Mouse (Mus musculus) midbrain, postnatal 0 days (tissue): ENCODE data around the gene Rbfox1. TPM values are rescaled to one million over a fixed set of nuclear protein-coding genes. Genes with fewer than 3 reads are reported as not detected.

ENCODE experiments used
- ATAC-seq: fragments of 200-750 bp; cut with Nextera tagmentation; 2 replicates; pipeline ENCODE4 v1.8.0; 2017; ENCODE audit warnings: moderate number of reproducible peaks, mild to moderate bottlenecking, moderate TSS enrichment, moderate library complexity; ENCODE audit not compliant: low FRiP score
- DNase-seq: peaks from one replicate; pipeline ENCODE4 v3.0.0-alpha.2; 2015; ENCODE audit warnings: low spot score
- H3K27ac ChIP-seq: fragments of 300-500 bp; sonication (generic); 2 replicates; pipeline ENCODE4 v1.5.1; 2014; ENCODE audit warnings: low read depth, mild to moderate bottlenecking, low read length, mixed read lengths
- H3K27me3 ChIP-seq: fragments of 300-500 bp; sonication (generic); 2 replicates; pipeline ENCODE4 v1.6.1; 2014; ENCODE audit warnings: low read length, control low read depth, mixed read lengths; ENCODE audit not compliant: insufficient read depth
- H3K36me3 ChIP-seq: fragments of 300-500 bp; sonication (generic); 2 replicates; pipeline ENCODE4 v1.6.1; 2014; ENCODE audit warnings: low read length, control low read depth, mixed read lengths; ENCODE audit not compliant: insufficient read depth
- H3K4me1 ChIP-seq: fragments of 300-500 bp; sonication (generic); 2 replicates; pipeline ENCODE4 v1.6.1; 2014; ENCODE audit warnings: mild to moderate bottlenecking, control low read depth, antibody characterized with exemption, low read length, mixed read lengths; ENCODE audit not compliant: insufficient read depth
- H3K4me2 ChIP-seq: fragments of 300-500 bp; sonication (generic); 2 replicates; pipeline ENCODE4 v1.6.1; 2014; ENCODE audit warnings: low read depth, mild to moderate bottlenecking, low read length, mixed read lengths; ENCODE audit not compliant: poor library complexity, severe bottlenecking
- H3K4me3 ChIP-seq: fragments of 300-500 bp; sonication (generic); 2 replicates; pipeline ENCODE4 v1.5.1; 2014; ENCODE audit warnings: low read depth, mild to moderate bottlenecking, low read length, moderate library complexity
- H3K9ac ChIP-seq: fragments of 300-500 bp; sonication (generic); replicated peaks from 2 replicates; pipeline ENCODE4 v1.6.1; 2014; ENCODE audit warnings: mild to moderate bottlenecking, low read length, moderate library complexity, mixed read lengths; ENCODE audit not compliant: poor library complexity, severe bottlenecking
- H3K9me3 ChIP-seq: fragments of 300-500 bp; sonication (generic); 2 replicates; pipeline ENCODE4 v1.6.1; 2016; ENCODE audit warnings: low read length, control low read depth
- CTCF ChIP-seq: IDR thresholded peaks from 2 replicates; pipeline ENCODE4 v1.5.1; 2016; ENCODE audit warnings: antibody characterized with exemption, mild to moderate bottlenecking
- WGBS: fragments of 180-500 bp; shearing (Covaris S2); extraction: QIAGEN DNeasy Blood & Tissue Kit; methylation state at CpG from one replicate; pipeline ENCODE4 v1.1.7; 2014; 5-methylcytosine and 5-hydroxymethylcytosine counted together
- polyA plus RNA-seq: library from polyadenylated mRNA; unstranded; fragments of >200 nt; fragmentation: Nextera tagmentation; extraction: Ambion mirVana; gene quantifications from 2 replicates; pipeline ENCODE4 v1.2.1, GENCODE M21; 2015
- total RNA-seq: library from RNA; depleted of rRNA; stranded (reverse); fragments of >200 nt; gene quantifications from 2 replicates; pipeline ENCODE4 v1.2.3, GENCODE M21; 2014

Rbfox1 gene
- total and polyA plus RNA-seq, 2 experiments from 2014 or later: 142 to 242 TPM

- no peak for DNase-seq
- Histone ChIP-seq H3K9me3 (no peaks in the 10 kb centered on the region), H3K27ac (no peak overlapping the region), H3K27me3 (no peaks in the 10 kb centered on the region), H3K4me1 (peaks cover 3% of the 10 kb centered on the region; the same call in 1 of the 2 replicates), H3K36me3 (no peaks in the 10 kb centered on the region), H3K9ac (no peak overlapping the region), H3K4me2 (no peak overlapping the region), H3K4me3 (no peak overlapping the region)
- 41% methylated on average over 4 of the region's 4 CpGs for WGBS
- TF ChIP-seq CTCF: no peak
- ATAC-seq: no peak
Observed at GRCm38 (mm10) chr16:5997136-5997535, 112.0 kb downstream of the Rbfox1 start.

- H3K27me3 ChIP-seq: no peaks in the 10 kb centered on the region
- H3K4me3 ChIP-seq: no peak overlapping the region
- ATAC-seq: no peak
- no peak overlapping the region for H3K4me2 ChIP-seq
- H3K36me3 ChIP-seq: no peaks in the 10 kb centered on the region
- H3K4me1 ChIP-seq: no peaks in the 10 kb centered on the region; the same call in 1 of the 2 replicates
- H3K9me3 ChIP-seq: no peaks in the 10 kb centered on the region
- no peak for TF ChIP-seq CTCF
- H3K27ac ChIP-seq: no peak overlapping the region
- DNase-seq: no peak
- no peak overlapping the region for H3K9ac ChIP-seq
- 85% methylated on average over 4 of the region's 4 CpGs for WGBS
Observed at GRCm38 (mm10) chr16:5997651-5998050, 112.5 kb downstream of the Rbfox1 start.

GRCm38 (mm10) chr16:6000016-6000415 is 114.9 kb downstream of the Rbfox1 start:
- WGBS: 65% methylated on average over 1 of the region's 1 CpGs
- TF ChIP-seq CTCF: no peak

GRCm38 (mm10) chr16:6006996-6007395 is 121.8 kb downstream of the Rbfox1 start:
- H3K27me3 ChIP-seq: no peaks in the 10 kb centered on the region
- TF ChIP-seq CTCF: no peak
- no peak overlapping the region for H3K4me3 ChIP-seq
- H3K9me3 ChIP-seq: no peaks in the 10 kb centered on the region
- H3K4me1 ChIP-seq: no peaks in the 10 kb centered on the region
- no peak for ATAC-seq
- H3K4me2 ChIP-seq: no peak overlapping the region
- DNase-seq: no peak
- no peak overlapping the region for H3K9ac ChIP-seq
- no peak overlapping the region for H3K27ac ChIP-seq
- no peaks in the 10 kb centered on the region for H3K36me3 ChIP-seq

More at GRCm38 (mm10) chr16:6000016-6000415, 114.9 kb downstream of the Rbfox1 start:
- Histone ChIP-seq H3K27ac (no peak overlapping the region), H3K36me3 (no peaks in the 10 kb centered on the region), H3K4me1 (no peaks in the 10 kb centered on the region), H3K27me3 (no peaks in the 10 kb centered on the region), H3K9ac (no peak overlapping the region), H3K9me3 (no peaks in the 10 kb centered on the region), H3K4me2 (no peak overlapping the region), H3K4me3 (no peak overlapping the region)
- DNase-seq (no peak), ATAC-seq (no peak)

- no peak for ATAC-seq
- no peak overlapping the region for H3K27ac ChIP-seq
- TF ChIP-seq CTCF: no peak
- H3K4me1 ChIP-seq: no peaks in the 10 kb centered on the region
- H3K36me3 ChIP-seq: no peaks in the 10 kb centered on the region
- no peaks in the 10 kb centered on the region for H3K27me3 ChIP-seq
- no peak overlapping the region for H3K4me3 ChIP-seq
- H3K9me3 ChIP-seq: no peaks in the 10 kb centered on the region
- 95% methylated on average over 3 of the region's 3 CpGs for WGBS
- no peak for DNase-seq
- no peak overlapping the region for H3K4me2 ChIP-seq
- no peak overlapping the region for H3K9ac ChIP-seq
Observed at GRCm38 (mm10) chr16:6012853-6013252, 127.7 kb downstream of the Rbfox1 start.

GRCm38 (mm10) chr16:6018639-6019038 is 133.5 kb downstream of the Rbfox1 start:
- ATAC-seq: 0 out of 2 replicates have a peak, but pooled peaks have one; percentile 27
- Histone ChIP-seq H3K9ac (no peak overlapping the region), H3K9me3 (no peaks in the 10 kb centered on the region), H3K4me3 (no peak overlapping the region), H3K27me3 (no peaks in the 10 kb centered on the region), H3K27ac (no peak overlapping the region), H3K36me3 (no peaks in the 10 kb centered on the region), H3K4me2 (no peak overlapping the region), H3K4me1 (no peaks in the 10 kb centered on the region)
- TF ChIP-seq CTCF: peak; percentile 87
- DNase-seq: peak; percentile 94
- 45% methylated on average over 5 of the region's 5 CpGs for WGBS
